Mouse (Mus musculus) frontal cortex, adult 2 months (tissue): ENCODE results near the gene Rae1. TPM values are rescaled to one million over a fixed set of nuclear protein-coding genes. Genes with fewer than 3 reads are reported as not detected.

Source experiments
- DNase-seq, 2 experiments: peaks; one replicate each; pipeline ENCODE4 v3.0.0; 2022; ENCODE audit warnings: low spot score in 1 of 2; ENCODE audit errors: extremely low spot score in 1 of 2
- polyA plus RNA-seq: library from polyadenylated mRNA; depleted of rRNA; stranded (reverse); fragments of >200 nt; gene quantifications from 2 replicates; pipeline ENCODE4 v1.2.3, GENCODE M21; 2012

Gene Rae1
- polyA plus RNA-seq, 1 experiment: 82.4 TPM

GRCm38 (mm10) chr2:173024392-173024791, 24.5 kb downstream of the Rae1 start:
- no peak for DNase-seq

GRCm38 (mm10) chr2:173024938-173025337, 25.0 kb downstream of the Rae1 start:
- DNase-seq: no peak

- DNase-seq: no peak
Observed at GRCm38 (mm10) chr2:173026286-173026685, 26.4 kb downstream of the Rae1 start.

- DNase-seq: no peak
Observed at GRCm38 (mm10) chr2:173026688-173027131, 26.8 kb downstream of the Rae1 start.

- DNase-seq: no peak
Observed at GRCm38 (mm10) chr2:173027169-173027823, 27.4 kb downstream of the Rae1 start.

GRCm38 (mm10) chr2:173027824-173028495, 28.0 kb downstream of the Rae1 start:
- no peak for DNase-seq

- DNase-seq: no peak
Observed at GRCm38 (mm10) chr2:173028508-173029031, 28.7 kb downstream of the Rae1 start.

GRCm38 (mm10) chr2:173030591-173031338, 30.8 kb downstream of the Rae1 start:
- DNase-seq: no peak

- DNase-seq: no peak
Observed at GRCm38 (mm10) chr2:173033531-173033930, 33.6 kb downstream of the Rae1 start.

GRCm38 (mm10) chr2:173034998-173035397, 35.1 kb downstream of the Rae1 start:
- DNase-seq: no peak

- no peak for DNase-seq
Observed at GRCm38 (mm10) chr2:173035653-173036052, 35.7 kb downstream of the Rae1 start.

- DNase-seq: no peak
Observed at GRCm38 (mm10) chr2:173036055-173036454, 36.1 kb downstream of the Rae1 start.

- no peak for DNase-seq
Observed at GRCm38 (mm10) chr2:173036611-173037010, 36.7 kb downstream of the Rae1 start.

GRCm38 (mm10) chr2:173037347-173037746, 37.4 kb downstream of the Rae1 start:
- no peak for DNase-seq

- DNase-seq: no peak
Observed at GRCm38 (mm10) chr2:173037827-173038607, 38.1 kb downstream of the Rae1 start.

GRCm38 (mm10) chr2:173039041-173039440, 39.1 kb downstream of the Rae1 start:
- DNase-seq: no peak

- no peak for DNase-seq
Observed at GRCm38 (mm10) chr2:173040803-173041202, 40.9 kb downstream of the Rae1 start.

- no peak for DNase-seq
Observed at GRCm38 (mm10) chr2:173041242-173041641, 41.3 kb downstream of the Rae1 start.

- no peak for DNase-seq
Observed at GRCm38 (mm10) chr2:173041893-173042292, 42.0 kb downstream of the Rae1 start.

- DNase-seq: no peak
Observed at GRCm38 (mm10) chr2:173042504-173043162, 42.7 kb downstream of the Rae1 start.
